Mouse (Mus musculus) neural tube, embryonic 13.5 days (tissue): ENCODE data around the gene Ltb4r2. TPM values are rescaled to one million over a fixed set of nuclear protein-coding genes. Genes with fewer than 3 reads are reported as not detected.

Experiments used
- ATAC-seq: fragments of 200-750 bp; cut with Nextera tagmentation; 2 replicates; pipeline ENCODE4 v1.8.0; 2017; ENCODE audit warnings: low read depth, mild to moderate bottlenecking, moderate TSS enrichment, moderate library complexity
- H3K27ac ChIP-seq: fragments of 300-500 bp; sonication (generic); replicated peaks from 2 replicates; pipeline ENCODE4 v1.5.1; 2015; ENCODE audit warnings: moderate library complexity, mild to moderate bottlenecking, inconsistent platforms
- H3K27me3 ChIP-seq: fragments of 300-500 bp; sonication (generic); 2 replicates; pipeline ENCODE4 v1.6.1; 2015; ENCODE audit warnings: mild to moderate bottlenecking, inconsistent platforms
- H3K36me3 ChIP-seq: fragments of 300-500 bp; sonication (generic); 2 replicates; pipeline ENCODE4 v1.6.1; 2015; ENCODE audit warnings: mild to moderate bottlenecking, inconsistent platforms
- H3K4me1 ChIP-seq: fragments of 300-500 bp; sonication (generic); replicated peaks from 2 replicates; pipeline ENCODE4 v1.6.1; 2015; ENCODE audit warnings: inconsistent platforms
- H3K4me2 ChIP-seq: fragments of 300-500 bp; sonication (generic); 2 replicates; pipeline ENCODE4 v1.6.1; 2015; ENCODE audit warnings: inconsistent platforms, mild to moderate bottlenecking, moderate library complexity
- H3K4me3 ChIP-seq: fragments of 300-500 bp; sonication (generic); 2 replicates; pipeline ENCODE4 v1.5.1; 2015; ENCODE audit warnings: mild to moderate bottlenecking, inconsistent platforms
- H3K9ac ChIP-seq: fragments of 300-500 bp; sonication (generic); 2 replicates; pipeline ENCODE4 v1.6.1; 2015; ENCODE audit warnings: moderate library complexity, mild to moderate bottlenecking, inconsistent platforms
- H3K9me3 ChIP-seq: fragments of 300-500 bp; sonication (generic); 2 replicates; pipeline ENCODE4 v1.6.1; 2016; ENCODE audit warnings: inconsistent platforms
- WGBS: fragments of 180-500 bp; shearing (Covaris S2); methylation state at CpG from one replicate; pipeline ENCODE4 v1.1.7; 2015; 5-methylcytosine and 5-hydroxymethylcytosine counted together
- polyA plus RNA-seq: library from polyadenylated mRNA; unstranded; fragments of >200 nt; fragmentation: Nextera tagmentation; extraction: Ambion mirVana; gene quantifications from 2 replicates; pipeline ENCODE4 v1.2.1, GENCODE M21; 2015

Ltb4r2 gene
- 0.29 and 0.33 TPM in 2 replicates for polyA plus RNA-seq

DNA sequence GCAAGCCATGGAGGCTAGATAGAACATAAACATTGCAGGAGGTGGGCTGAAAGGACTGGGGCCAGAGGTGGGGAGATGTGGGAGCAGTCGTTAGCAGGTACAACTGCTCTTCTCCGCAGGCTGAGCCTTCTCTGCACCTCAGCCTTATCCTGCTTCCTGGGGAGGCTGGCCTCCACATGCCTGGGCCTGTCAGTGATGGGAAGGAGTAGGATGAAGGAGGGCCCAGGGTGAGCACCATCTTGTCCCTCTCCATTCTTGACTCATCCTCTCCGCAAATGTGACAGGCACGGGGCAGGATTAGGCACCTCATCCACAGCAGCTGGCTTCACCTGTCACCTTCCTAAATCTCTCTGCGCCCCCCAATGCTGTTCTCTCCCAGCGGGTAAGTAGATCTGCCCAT lies at the start of gene Ltb4r2:
Gene Ltb4r2, plus strand, starts transcription at position 266 of the 400 bp plus-strand sequence.
- peak within 1 kb of the TSS; percentile 88 for H3K4me2 ChIP-seq
- H3K9me3 ChIP-seq, result no peaks in the 10 kb centered on the region
- 71% methylated on average over 6 of the region's 6 CpGs for WGBS
- no peak for ATAC-seq
- peaks cover 23% of the 10 kb centered on the region for H3K4me1 ChIP-seq
- H3K27me3 ChIP-seq, result peaks cover 56% of the 10 kb centered on the region
- H3K36me3 ChIP-seq, result peaks cover 8% of the 10 kb centered on the region
- peak within 1 kb of the TSS; percentile 52 for H3K4me3 ChIP-seq
- peak within 1 kb of the TSS; percentile 70 for H3K27ac ChIP-seq
- peak within 1 kb of the TSS; percentile 79 for H3K9ac ChIP-seq

DNA sequence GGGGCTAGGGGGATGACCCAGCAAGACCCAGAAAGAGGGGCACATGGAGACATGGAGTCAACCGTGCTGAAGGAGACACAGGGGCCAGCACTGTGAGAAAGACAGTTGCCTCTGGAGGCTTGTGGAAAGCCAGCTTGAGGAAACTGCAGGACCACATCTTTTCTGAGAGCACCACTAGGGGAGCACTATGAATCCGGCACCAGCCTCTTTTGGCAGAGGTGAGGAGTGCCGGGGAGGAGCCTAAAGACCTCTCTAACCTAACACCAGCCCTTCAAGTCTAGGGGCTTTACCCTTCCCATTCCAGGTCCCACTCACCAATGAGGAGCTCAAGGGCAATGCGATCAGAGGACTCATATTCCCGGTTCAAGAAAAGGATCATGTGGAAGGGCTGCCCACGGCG lies 49.4 kb upstream of the Ltb4r2 start:
- Histone ChIP-seq H3K9ac (no peak overlapping the region), H3K4me3 (no peak overlapping the region), H3K9me3 (no peaks in the 10 kb centered on the region), H3K4me2 (no peak overlapping the region), H3K4me1 (no peaks in the 10 kb centered on the region), H3K27me3 (peaks cover 28% of the 10 kb centered on the region), H3K27ac (no peak overlapping the region), H3K36me3 (peaks cover 9% of the 10 kb centered on the region)
- no peak for ATAC-seq
- 87% methylated on average over 7 of the region's 7 CpGs for WGBS

DNA sequence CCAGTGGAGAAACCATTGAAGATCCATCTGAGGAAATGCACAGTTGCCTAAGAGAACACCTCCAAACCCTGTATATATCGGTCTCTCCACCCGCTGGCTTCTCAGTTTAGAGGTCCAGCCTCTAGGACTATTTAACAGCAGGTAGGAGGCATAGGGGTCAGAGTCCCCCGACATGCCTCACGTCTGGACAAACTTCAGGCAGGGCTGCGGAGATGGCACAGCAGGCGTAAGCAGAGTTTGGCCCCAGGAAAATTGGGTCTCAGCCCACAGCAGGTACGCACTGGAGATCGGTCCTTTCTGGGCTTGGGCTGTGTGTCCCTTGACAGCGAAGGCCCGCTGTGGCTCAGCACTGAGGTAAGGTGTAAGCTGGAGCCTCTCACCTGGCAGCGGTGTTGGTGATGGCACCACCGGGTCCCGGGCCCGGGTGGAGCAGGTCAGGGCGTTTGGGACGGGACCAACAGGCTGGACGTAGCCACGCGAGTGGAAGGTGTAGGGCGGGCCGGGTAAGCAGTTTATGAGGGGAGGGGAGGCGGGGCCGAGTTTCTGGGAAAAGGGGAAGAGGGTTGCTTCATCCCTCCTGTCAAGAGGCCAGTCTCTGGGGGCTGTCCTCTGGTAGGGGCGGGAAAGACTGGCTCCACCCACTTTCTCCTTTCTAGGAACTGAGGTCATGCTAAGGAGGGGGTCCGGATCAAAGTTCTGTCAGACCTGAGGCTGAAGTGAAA lies 48.1 kb upstream of the Ltb4r2 start:
- Histone ChIP-seq H3K27ac (no peak overlapping the region), H3K4me1 (no peaks in the 10 kb centered on the region), H3K9me3 (no peaks in the 10 kb centered on the region), H3K9ac (no peak overlapping the region), H3K27me3 (peaks cover 28% of the 10 kb centered on the region), H3K36me3 (peaks cover 22% of the 10 kb centered on the region), H3K4me3 (no peak overlapping the region), H3K4me2 (no peak overlapping the region)
- 10% methylated on average over 25 of the region's 25 CpGs for WGBS
- no peak for ATAC-seq

DNA sequence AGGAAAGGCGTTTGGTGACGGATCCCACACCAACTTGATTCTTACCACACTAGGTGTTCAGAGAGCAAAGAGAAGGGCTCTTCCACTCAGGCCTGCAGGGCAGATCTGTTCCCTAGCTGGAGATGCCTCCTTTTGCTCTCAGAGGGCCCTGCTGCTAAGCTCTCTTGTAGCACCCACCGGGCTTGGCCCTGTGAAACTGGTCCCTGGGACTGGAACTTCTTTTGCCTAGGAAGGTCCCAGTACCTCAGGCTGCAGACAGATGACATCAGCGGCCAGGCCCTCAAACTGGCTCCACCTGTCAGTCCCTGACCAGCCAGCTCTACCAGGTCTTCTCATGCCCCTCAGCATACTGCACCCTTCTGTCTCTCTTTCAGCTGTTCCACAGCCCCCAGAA lies 47.5 kb upstream of the Ltb4r2 start, which contains the start of gene Tgm1:
Gene Tgm1, minus strand, starts transcription at position 198 of the 394 bp plus-strand sequence.
- no peaks in the 10 kb centered on the region for H3K4me1 ChIP-seq
- H3K9ac ChIP-seq, result no peak within 1 kb of the TSS
- peaks cover 27% of the 10 kb centered on the region for H3K36me3 ChIP-seq
- H3K4me3 ChIP-seq, result no peak within 1 kb of the TSS
- H3K27ac ChIP-seq, result no peak within 1 kb of the TSS
- H3K4me2 ChIP-seq, result no peak within 1 kb of the TSS
- no peak for ATAC-seq
- 14% methylated on average over 4 of the region's 4 CpGs for WGBS
- H3K9me3 ChIP-seq, result no peaks in the 10 kb centered on the region
- peaks cover 28% of the 10 kb centered on the region for H3K27me3 ChIP-seq

DNA sequence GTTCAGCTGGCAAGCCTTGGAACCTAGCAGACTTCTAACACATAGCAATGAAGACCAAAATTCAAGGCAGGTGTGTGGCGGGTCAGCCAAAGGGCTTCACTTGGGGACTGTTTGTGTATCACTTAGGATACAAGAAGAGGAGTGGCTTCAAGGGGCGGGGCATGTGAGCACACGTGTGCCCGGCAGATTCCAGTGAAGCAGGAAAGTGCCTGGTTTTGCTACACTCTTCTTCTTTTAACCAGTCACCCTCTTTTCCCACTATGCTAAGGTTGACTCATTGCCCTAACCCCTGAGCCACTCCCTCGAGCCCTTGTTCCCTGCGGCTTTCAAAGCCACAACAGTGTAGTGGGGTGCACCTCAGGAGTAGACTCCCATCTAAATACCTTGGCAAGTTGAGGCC lies 46.3 kb upstream of the Ltb4r2 start:
- no peaks in the 10 kb centered on the region for H3K4me1 ChIP-seq
- WGBS, result 42% methylated on average over 6 of the region's 6 CpGs
- no peak for ATAC-seq
- H3K4me3 ChIP-seq, result no peak overlapping the region
- no peak overlapping the region for H3K9ac ChIP-seq
- peaks cover 28% of the 10 kb centered on the region for H3K27me3 ChIP-seq
- H3K9me3 ChIP-seq, result no peaks in the 10 kb centered on the region
- no peak overlapping the region for H3K27ac ChIP-seq
- H3K4me2 ChIP-seq, result no peak overlapping the region
- peaks cover 39% of the 10 kb centered on the region for H3K36me3 ChIP-seq

DNA sequence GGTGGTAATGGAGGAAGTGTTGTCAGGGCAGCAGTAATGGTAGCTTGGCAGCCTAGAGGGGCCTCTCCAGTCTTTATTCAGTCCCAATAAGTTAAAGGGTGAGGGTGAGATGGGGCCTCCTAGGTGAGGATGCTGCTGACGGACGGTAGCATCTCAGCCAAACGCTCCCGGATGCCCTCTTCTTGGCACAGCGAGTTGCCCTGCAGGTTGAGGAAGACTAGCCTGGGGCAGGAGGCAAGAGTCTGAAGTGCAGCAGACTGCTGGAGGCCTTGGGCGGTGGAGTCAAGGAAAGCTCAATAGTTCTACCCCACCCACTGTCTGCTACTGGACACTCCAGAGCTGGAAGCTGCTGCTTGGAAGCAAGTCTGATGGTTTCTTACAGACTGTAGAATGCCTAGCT lies 45.0 kb upstream of the Ltb4r2 start:
- Histone ChIP-seq H3K4me2 (no peak overlapping the region), H3K27me3 (peaks cover 28% of the 10 kb centered on the region), H3K9me3 (no peaks in the 10 kb centered on the region), H3K4me3 (no peak overlapping the region), H3K9ac (no peak overlapping the region), H3K27ac (no peak overlapping the region), H3K4me1 (peaks cover 8% of the 10 kb centered on the region), H3K36me3 (peaks cover 39% of the 10 kb centered on the region)
- 92% methylated on average over 6 of the region's 6 CpGs for WGBS
- no peak for ATAC-seq

DNA sequence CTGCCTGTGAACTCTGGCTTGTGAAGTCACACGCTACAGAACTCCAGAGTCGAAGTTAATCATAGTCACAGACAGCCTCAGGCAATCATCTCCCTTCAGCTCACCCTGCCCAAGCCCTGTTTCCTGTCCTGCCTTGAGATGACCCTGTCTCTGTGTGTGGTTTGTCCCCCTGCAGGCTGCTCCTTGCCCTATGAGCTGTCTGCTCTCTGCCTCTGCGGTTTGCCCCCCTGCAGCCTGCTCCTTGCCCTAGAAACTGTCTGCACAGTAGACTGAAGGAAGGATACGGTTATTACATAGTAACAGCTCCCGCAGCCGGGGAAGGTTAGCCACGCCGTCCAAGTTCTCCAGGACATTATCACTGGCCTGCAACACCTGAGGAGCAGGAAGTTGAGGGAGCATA lies 44.3 kb upstream of the Ltb4r2 start:
- no peak overlapping the region for H3K4me2 ChIP-seq
- H3K36me3 ChIP-seq, result peaks cover 39% of the 10 kb centered on the region
- no peak overlapping the region for H3K9ac ChIP-seq
- no peaks in the 10 kb centered on the region for H3K9me3 ChIP-seq
- peaks cover 11% of the 10 kb centered on the region for H3K4me1 ChIP-seq
- H3K27ac ChIP-seq, result no peak overlapping the region
- 79% methylated on average over 8 of the region's 8 CpGs for WGBS
- no peak for ATAC-seq
- H3K27me3 ChIP-seq, result peaks cover 24% of the 10 kb centered on the region
- H3K4me3 ChIP-seq, result no peak overlapping the region

DNA sequence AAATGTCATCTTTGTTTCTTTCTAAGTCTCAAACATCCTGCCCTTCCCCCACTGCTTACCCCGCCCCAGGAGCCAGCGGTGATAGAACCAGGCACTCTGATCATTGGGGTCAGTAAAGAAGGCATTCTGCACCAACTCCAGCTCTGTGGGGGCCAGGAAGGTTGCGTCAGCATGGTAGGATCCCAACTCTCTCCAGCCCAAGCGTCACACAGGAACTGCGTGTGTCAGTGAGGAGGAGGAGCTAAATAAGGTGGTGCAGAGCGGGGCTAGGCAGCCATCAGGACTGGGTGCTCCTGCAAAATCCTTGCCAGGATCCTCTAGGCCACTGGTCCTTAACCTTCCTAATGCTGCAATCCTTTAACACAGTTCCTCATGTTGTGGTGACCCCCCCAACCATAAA lies 41.5 kb upstream of the Ltb4r2 start:
- ATAC-seq, result no peak
- H3K27me3 ChIP-seq, result no peaks in the 10 kb centered on the region
- no peaks in the 10 kb centered on the region for H3K9me3 ChIP-seq
- no peak overlapping the region for H3K4me3 ChIP-seq
- no peak overlapping the region for H3K27ac ChIP-seq
- peaks cover 39% of the 10 kb centered on the region for H3K36me3 ChIP-seq
- peaks cover 16% of the 10 kb centered on the region for H3K4me1 ChIP-seq
- 86% methylated on average over 6 of the region's 6 CpGs for WGBS
- no peak overlapping the region for H3K4me2 ChIP-seq
- no peak overlapping the region for H3K9ac ChIP-seq

DNA sequence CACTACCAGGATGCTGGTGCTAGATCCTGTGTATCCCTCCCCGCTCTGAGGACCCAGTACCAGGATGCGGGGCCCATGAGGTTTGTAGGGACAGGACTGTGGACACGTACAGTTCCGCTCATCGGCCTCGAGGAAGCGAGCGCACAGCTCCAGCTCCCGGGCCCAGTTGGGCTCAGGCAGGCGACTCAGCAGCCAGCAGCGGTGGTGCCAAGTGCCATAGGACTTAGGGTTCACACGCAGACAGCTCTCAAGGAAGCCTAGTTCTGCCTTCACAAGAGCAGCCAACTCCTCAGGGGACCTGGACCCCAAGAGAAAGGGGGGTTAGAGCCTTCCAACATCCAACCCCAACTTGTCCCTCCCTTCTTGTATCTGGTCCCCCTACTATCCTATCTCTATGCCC lies 40.6 kb upstream of the Ltb4r2 start:
- Histone ChIP-seq H3K4me3 (no peak overlapping the region), H3K9ac (0 out of 2 replicates have a peak overlapping the region, but pooled peaks have one; percentile 80), H3K9me3 (no peaks in the 10 kb centered on the region), H3K27ac (no peak overlapping the region), H3K4me1 (peaks cover 16% of the 10 kb centered on the region), H3K4me2 (no peak overlapping the region), H3K36me3 (peaks cover 39% of the 10 kb centered on the region), H3K27me3 (no peaks in the 10 kb centered on the region)
- WGBS, result 92% methylated on average over 12 of the region's 12 CpGs
- no peak for ATAC-seq

DNA sequence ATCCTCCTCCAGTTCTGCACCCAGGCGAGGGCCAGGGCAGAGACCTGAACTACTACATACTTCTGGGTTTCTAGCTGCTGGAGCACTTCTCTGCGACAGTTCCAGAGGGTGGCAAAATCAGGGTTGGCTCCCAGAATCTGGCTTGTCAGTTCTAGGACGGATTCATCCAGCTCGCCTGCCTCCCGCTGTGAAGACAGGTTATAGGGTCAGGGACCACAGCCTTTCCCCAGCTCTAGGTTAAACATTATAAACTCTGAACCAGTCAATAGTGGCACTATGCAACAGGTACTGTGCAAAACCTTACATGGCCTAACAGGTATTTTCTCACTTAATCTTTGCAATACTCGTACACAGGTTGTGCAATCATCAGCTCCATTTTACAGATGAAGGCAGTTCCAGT lies 40.2 kb upstream of the Ltb4r2 start:
- peaks cover 16% of the 10 kb centered on the region for H3K4me1 ChIP-seq
- H3K9ac ChIP-seq, result peak overlapping the region; percentile 80
- WGBS, result 76% methylated on average over 6 of the region's 6 CpGs
- H3K27ac ChIP-seq, result no peak overlapping the region; the same call in 1 of the 2 replicates
- H3K4me2 ChIP-seq, result peak overlapping the region; percentile 59
- ATAC-seq, result no peak
- peak overlapping the region; percentile 70 for H3K4me3 ChIP-seq
- no peaks in the 10 kb centered on the region for H3K27me3 ChIP-seq
- H3K36me3 ChIP-seq, result peaks cover 37% of the 10 kb centered on the region
- no peaks in the 10 kb centered on the region for H3K9me3 ChIP-seq

DNA sequence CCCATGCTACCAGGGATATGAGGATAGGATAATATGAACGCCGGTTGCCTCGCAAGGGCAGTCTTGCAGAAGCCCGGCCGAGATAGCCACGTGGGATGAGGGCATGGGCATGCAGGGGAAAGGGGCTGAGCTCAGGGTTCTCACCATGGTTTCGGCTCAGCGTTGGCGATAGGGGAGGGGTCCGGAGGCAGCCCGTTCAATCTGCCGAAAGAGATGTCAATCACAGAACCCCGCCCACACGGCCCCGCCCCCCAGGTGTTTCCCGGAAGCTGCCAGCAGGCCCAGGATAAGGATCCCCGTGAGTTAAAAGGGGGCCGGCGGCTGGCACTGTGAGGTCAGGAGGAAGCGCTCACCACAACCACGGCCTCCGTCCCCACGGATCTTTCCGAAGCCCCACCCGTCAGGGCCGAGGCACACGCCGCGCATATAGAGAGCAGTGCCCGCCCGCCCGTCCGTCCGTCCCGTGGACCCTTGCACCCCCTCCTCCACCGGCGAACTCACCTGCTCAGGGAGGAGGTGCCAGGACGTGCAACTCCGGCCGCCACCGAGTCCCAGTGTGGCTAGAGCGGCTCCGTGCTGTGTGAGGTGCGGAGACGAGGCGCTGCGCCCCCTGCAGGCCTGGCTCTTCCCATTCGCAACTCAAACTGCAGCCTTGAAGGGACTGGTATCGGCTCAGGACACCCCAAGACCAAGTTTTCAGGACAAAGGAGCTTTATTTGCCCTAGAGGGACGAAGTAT lies 39.4 kb upstream of the Ltb4r2 start, which contains the start of gene Rabggta:
Gene Rabggta, minus strand, starts transcription at position 564 of the 738 bp plus-strand sequence.
- ATAC-seq, result peak; percentile 98

DNA sequence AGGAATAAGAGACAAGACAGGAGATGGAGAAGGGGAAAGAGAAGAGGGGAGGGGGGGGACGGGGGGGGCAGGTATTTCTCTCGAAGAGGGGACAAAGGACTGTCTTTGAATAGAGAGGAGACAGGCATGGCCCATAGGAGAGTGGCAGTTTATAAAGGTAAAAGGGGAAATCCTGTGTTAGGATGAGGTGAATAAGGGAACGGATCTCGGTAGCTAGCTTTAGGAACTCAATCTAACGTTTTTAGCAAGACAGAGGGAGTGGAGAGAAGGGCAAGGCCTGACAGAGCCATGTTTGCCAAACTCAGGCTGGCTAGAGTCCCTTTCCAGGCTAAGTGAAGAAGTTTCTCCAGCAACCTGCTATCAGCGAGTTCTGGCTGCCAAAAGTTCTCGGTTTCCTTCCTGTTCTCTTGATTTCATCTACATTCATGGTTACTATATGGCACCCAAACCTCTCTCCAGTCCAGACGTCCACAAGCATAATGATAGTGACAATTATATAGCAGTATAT lies 38.7 kb upstream of the Ltb4r2 start:
- Histone ChIP-seq H3K27ac (peak overlapping the region; percentile 89; the same call in 1 of the 2 replicates), H3K4me1 (peaks cover 16% of the 10 kb centered on the region), H3K9me3 (no peaks in the 10 kb centered on the region), H3K27me3 (no peaks in the 10 kb centered on the region), H3K36me3 (peaks cover 23% of the 10 kb centered on the region), H3K4me2 (peak overlapping the region; percentile 59), H3K4me3 (peak overlapping the region; percentile 70), H3K9ac (peak overlapping the region; percentile 80)
- ATAC-seq, result peak; percentile 33
- WGBS, result 45% methylated on average over 8 of the region's 8 CpGs

More for the DNA sequence above, 39.4 kb upstream of the Ltb4r2 start, which contains the start of gene Rabggta:
- peak within 1 kb of the TSS; percentile 70 for H3K4me3 ChIP-seq
- H3K27ac ChIP-seq, result peak within 1 kb of the TSS; percentile 89
- peak within 1 kb of the TSS; percentile 59 for H3K4me2 ChIP-seq
- no peaks in the 10 kb centered on the region for H3K9me3 ChIP-seq
- peaks cover 16% of the 10 kb centered on the region for H3K4me1 ChIP-seq
- H3K9ac ChIP-seq, result peak within 1 kb of the TSS; percentile 80
- H3K36me3 ChIP-seq, result peaks cover 29% of the 10 kb centered on the region
- under 1% methylated on average over 50 of the region's 50 CpGs for WGBS
- no peaks in the 10 kb centered on the region for H3K27me3 ChIP-seq
